8 mouse cellular contexts compared by ENCODE assay signal in the genomic region with DNA sequence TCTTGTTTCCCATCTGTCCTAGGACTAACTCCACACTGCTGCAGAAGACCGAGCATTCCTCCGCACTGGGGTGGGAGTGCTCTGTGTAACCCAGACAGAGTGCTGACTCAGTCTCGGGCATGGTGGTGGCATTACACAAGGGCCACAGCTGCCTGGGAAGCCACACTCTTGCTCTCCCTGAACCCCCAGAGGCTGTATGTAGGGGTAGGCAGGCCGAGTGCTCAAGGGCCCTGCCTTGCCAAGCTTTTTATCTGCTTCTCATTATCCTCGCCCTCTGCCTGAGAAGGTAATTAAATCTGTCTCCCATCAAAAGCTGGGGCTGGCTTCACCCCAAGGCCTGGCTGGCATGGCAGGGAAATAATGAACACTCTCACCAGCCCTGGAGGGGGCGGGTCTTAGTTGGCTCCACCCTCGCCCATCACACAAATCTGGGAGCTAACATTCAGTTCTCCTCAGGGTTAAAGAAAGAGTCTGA. TPM values are rescaled to one million over a fixed set of nuclear protein-coding genes. Genes with fewer than 3 reads are reported as not detected.
A peak's percentile ranks its signal among the peaks of the same experiment; 100 is the strongest.
DNase-seq lines count a peak whose midpoint lies in the region; ATAC-seq and TF ChIP-seq lines count a peak whose summit lies in the region.

No protein-coding gene starts in this region.

- no peak for TF ChIP-seq POLR2A in embryonic fibroblast, embryonic 13.5 days (IDR thresholded peaks at IDR 0.05; ENCODE audit: low read depth, low read length)

- DNase-seq in left cerebral cortex, postnatal 10 days (ENCODE audit: extremely low spot score in 1 of 2, low spot score in 2 of 2): peak; percentile 46 to 61
- no peak for DNase-seq in left cerebral cortex, postnatal 36 days (ENCODE audit: low spot score in 2 of 2)
- DNase-seq in layer of hippocampus, adult 8-10 months (ENCODE audit: low spot score in 2 of 2): peak; percentile 58 to 68
- peak; percentile 45 for DNase-seq in retina, postnatal 7 days (ENCODE audit: low read depth, low spot score)
- DNase-seq in lung, postnatal 25 days (ENCODE audit: low spot score): no peak
- no peak for DNase-seq in thymus, postnatal 10 days (ENCODE audit: low spot score in 2 of 2)

- intact Hi-C loops in left cerebral cortex, postnatal 10 days (cut with DNase I): no loop called here
- intact Hi-C loops in left cerebral cortex, postnatal 36 days (cut with DNase I): no loop called here

- no peak for TF ChIP-seq CTCF in embryonic fibroblast, embryonic 13.5 days (IDR thresholded peaks at IDR 0.05; ENCODE audit: borderline replicate concordance, insufficient read depth, low read length)

- H3K36me3 ChIP-seq in heart, embryonic 12.5 days: no peaks in the 10 kb centered on the region

- no peaks in the 10 kb centered on the region for H3K27me3 ChIP-seq in heart, embryonic 12.5 days (replicated peaks)

- 0 out of 2 replicates have a peak overlapping the region, but pooled peaks have one; percentile 3 for H3K27ac ChIP-seq in embryonic fibroblast, embryonic 13.5 days (ENCODE audit: insufficient read depth, low read length)
- H3K27ac ChIP-seq in heart, embryonic 12.5 days (ENCODE audit: poor library complexity, severe bottlenecking): no peak overlapping the region

- H3K9me3 ChIP-seq in heart, embryonic 12.5 days (replicated peaks): no peaks in the 10 kb centered on the region

- no peak for ATAC-seq in heart, embryonic 12.5 days (ENCODE audit: insufficient number of reproducible peaks, low FRiP score)

- no peak overlapping the region for H3K9ac ChIP-seq in heart, embryonic 12.5 days

- no peak overlapping the region for H3K4me2 ChIP-seq in heart, embryonic 12.5 days

- no peak overlapping the region for H3K4me3 ChIP-seq in embryonic fibroblast, embryonic 13.5 days (ENCODE audit: insufficient read depth, low read length)
- H3K4me3 ChIP-seq in heart, embryonic 12.5 days: no peak overlapping the region

- peaks cover 6% of the 10 kb centered on the region; the same call in 1 of the 2 replicates for H3K4me1 ChIP-seq in embryonic fibroblast, embryonic 13.5 days (ENCODE audit: control insufficient read depth, insufficient read depth, low read length)
- peaks cover 5% of the 10 kb centered on the region; the same call in 1 of the 2 replicates for H3K4me1 ChIP-seq in heart, embryonic 12.5 days (replicated peaks)

- 66% methylated on average over 7 of the region's 7 CpGs for WGBS in heart, embryonic 12.5 days

RNA-seq across cellular contexts. Expression of a gene that starts 30.9 kb away (rescaled TPM):
- 100 to 1,000 TPM; 126 to 133 TPM for total RNA-seq in left cerebral cortex, postnatal 10 days (2021)
- 100 to 1,000 TPM; 218 to 232 TPM for total RNA-seq in left cerebral cortex, postnatal 36 days (2021)
- polyA plus RNA-seq in embryonic fibroblast, embryonic 13.5 days (2011; ENCODE audit: insufficient read length, low read depth, missing spikeins): 27.1 and 27.5 TPM in 2 replicates
- 100 to 1,000 TPM; 211 to 240 (median 223) TPM for total RNA-seq in layer of hippocampus, adult 8-10 months (2022)
- polyA plus RNA-seq in heart, embryonic 12.5 days (2016; fragmentation: Nextera tagmentation; extraction: Ambion mirVana): 0.97 and 1.3 TPM in 2 replicates

Comparison
In these comparisons a context has a peak if more than half of its experiments do, and no peak if none do; other contexts are left out.
1. DNase-seq: peak in left cerebral cortex, postnatal 10 days (2 of 2), layer of hippocampus, adult 8-10 months (2 of 2) and retina, postnatal 7 days (single experiment); none in left cerebral cortex, postnatal 36 days (0 of 2), lung, postnatal 25 days (single experiment) and thymus, postnatal 10 days (0 of 2).